Mouse (Mus musculus) c-Kit-negative CD71-positive TER-119-positive erythroid progenitor cells, embryonic 14.5 days (primary cell): ENCODE data around the gene Vmn2r105.

Experiments used
- DNase-seq: peaks from one replicate; pipeline ENCODE4 v3.0.0-alpha.2; 2013; ENCODE audit warnings: low read depth, low spot score

Vmn2r105 gene

GRCm38 (mm10) chr17:20234952-20235351 is at the start of gene Vmn2r105:
Vmn2r105 (minus strand) TSS chr17:20235052.
- DNase-seq, result no peak

GRCm38 (mm10) chr17:20255522-20255921 is 20.7 kb upstream of the Vmn2r105 start:
- no peak for DNase-seq

GRCm38 (mm10) chr17:20182997-20183396 is 51.9 kb downstream of the Vmn2r105 start, which contains the start of gene Fpr-rs6:
Fpr-rs6 (minus strand) TSS chr17:20183097.
- DNase-seq, result no peak
